In genomic region chr14:76812155-76812875, GRCm38 (mm10) we compare ENCODE assay signal across 18 mouse cellular contexts.
A peak's percentile ranks its signal among the peaks of the same experiment; 100 is the strongest.
DNase-seq lines count a peak whose midpoint lies in the region; ATAC-seq and TF ChIP-seq lines count a peak whose summit lies in the region.
"Had no signal": no experiment of that assay in that cellular context is flagged by ENCODE, and none has a peak within 500 bp of the region (broad histone marks: within the 10 kb centered on the region; RNA-seq: fewer than 3 reads in every experiment).

No protein-coding gene starts in this region.

- no peak for ATAC-seq in kidney, embryonic 16.5 days (ENCODE audit: low FRiP score, low TSS enrichment)
- no peak for ATAC-seq in embryonic facial prominence, embryonic 13.5 days (ENCODE audit: insufficient number of reproducible peaks, insufficient read depth, low FRiP score, low TSS enrichment, low read depth)
- ATAC-seq in limb, embryonic 14.5 days (ENCODE audit: low FRiP score, low read depth): no peak
- ATAC-seq: activated CD4-positive, CD25-positive, alpha-beta regulatory T cell, adult 4 months had no signal

- H3K27me3 ChIP-seq in heart, embryonic 10.5 days (ENCODE audit: insufficient read depth, poor library complexity, severe bottlenecking): no peaks in the 10 kb centered on the region
- H3K27me3 ChIP-seq in kidney, embryonic 16.5 days (ENCODE audit: insufficient read depth, low read length): no peaks in the 10 kb centered on the region
- H3K27me3 ChIP-seq in embryonic facial prominence, embryonic 13.5 days: no peaks in the 10 kb centered on the region
- H3K27me3 ChIP-seq in limb, embryonic 14.5 days (ENCODE audit: control insufficient read depth, insufficient read depth, low read length): no peaks in the 10 kb centered on the region
- H3K27me3 ChIP-seq: hindbrain, embryonic 13.5 days; neural tube, embryonic 15.5 days had no signal

- no peak for TF ChIP-seq CTCF in left cerebral cortex, adult 2 months (IDR thresholded peaks at IDR 0.05)

- no peak overlapping the region for H3K4me2 ChIP-seq in kidney, embryonic 16.5 days (replicated peaks; ENCODE audit: low read depth, low read length)
- no peak overlapping the region for H3K4me2 ChIP-seq in embryonic facial prominence, embryonic 13.5 days
- H3K4me2 ChIP-seq in limb, embryonic 14.5 days (replicated peaks; ENCODE audit: low read depth, low read length, severe bottlenecking): no peak overlapping the region
- H3K4me2 ChIP-seq: hindbrain, embryonic 13.5 days; neural tube, embryonic 15.5 days had no signal

- WGBS in heart, embryonic 10.5 days: 54% methylated on average over 14 of the region's 14 CpGs
- WGBS in kidney, embryonic 16.5 days: 60% methylated on average over 14 of the region's 14 CpGs
- 61% methylated on average over 14 of the region's 14 CpGs for WGBS in embryonic facial prominence, embryonic 13.5 days
- 54% methylated on average over 14 of the region's 14 CpGs for WGBS in limb, embryonic 14.5 days

- no peak overlapping the region for H3K9ac ChIP-seq in kidney, embryonic 16.5 days (replicated peaks; ENCODE audit: low read length)
- no peak overlapping the region for H3K9ac ChIP-seq in embryonic facial prominence, embryonic 13.5 days
- no peak overlapping the region for H3K9ac ChIP-seq in limb, embryonic 14.5 days (ENCODE audit: low read depth, low read length, severe bottlenecking)
- H3K9ac ChIP-seq: hindbrain, embryonic 13.5 days; liver, embryonic 14.5 days; neural tube, embryonic 15.5 days had no signal

- peak; percentile 71 for DNase-seq in heart, embryonic 10.5 days (ENCODE audit: low spot score)
- DNase-seq in heart, postnatal 4 days: no peak
- no peak for DNase-seq in kidney, adult 9 months
- DNase-seq in limb, embryonic 14.5 days (ENCODE audit: low spot score): no peak
- DNase-seq in retina, embryonic 14.5 days (ENCODE audit: low spot score): no peak
- DNase-seq in left cerebral cortex, adult 2 months (ENCODE audit: extremely low spot score in 1 of 2, low spot score in 2 of 2): no peak
- DNase-seq: adrenal gland, postnatal 25 days; cerebellum, adult 9-10 months; kidney, adult 2 months; lung, postnatal 36 days; thymus, postnatal 36 days had no signal

- H3K4me3 ChIP-seq in heart, embryonic 10.5 days: no peak overlapping the region
- no peak overlapping the region for H3K4me3 ChIP-seq in kidney, embryonic 16.5 days (ENCODE audit: low read length)
- H3K4me3 ChIP-seq in embryonic facial prominence, embryonic 13.5 days: no peak overlapping the region
- H3K4me3 ChIP-seq in limb, embryonic 14.5 days (replicated peaks; ENCODE audit: low read length): no peak overlapping the region
- no peak overlapping the region for H3K4me3 ChIP-seq in left cerebral cortex, adult 2 months
- H3K4me3 ChIP-seq: hindbrain, embryonic 13.5 days; midbrain, embryonic 10.5 days; neural tube, embryonic 15.5 days had no signal

- no peaks in the 10 kb centered on the region for H3K9me3 ChIP-seq in heart, embryonic 10.5 days
- H3K9me3 ChIP-seq in kidney, embryonic 16.5 days (ENCODE audit: low read length): no peaks in the 10 kb centered on the region
- no peaks in the 10 kb centered on the region for H3K9me3 ChIP-seq in embryonic facial prominence, embryonic 13.5 days
- no peaks in the 10 kb centered on the region for H3K9me3 ChIP-seq in limb, embryonic 14.5 days (ENCODE audit: control insufficient read depth, low read length)
- H3K9me3 ChIP-seq: midbrain, embryonic 10.5 days; neural tube, embryonic 15.5 days had no signal

- no peak for TF ChIP-seq POLR2A in limb, embryonic 14.5 days (IDR thresholded peaks at IDR 0.05; ENCODE audit: borderline replicate concordance, extremely low read depth, insufficient read depth, insufficient read length)

- intact Hi-C loops in left cerebral cortex, adult 2 months (cut with DNase I): no loop called here

- peaks cover 32% of the 10 kb centered on the region for H3K4me1 ChIP-seq in heart, embryonic 10.5 days
- H3K4me1 ChIP-seq in kidney, embryonic 16.5 days (ENCODE audit: insufficient read depth, low read length): peaks cover 25% of the 10 kb centered on the region
- peaks cover 38% of the 10 kb centered on the region for H3K4me1 ChIP-seq in embryonic facial prominence, embryonic 13.5 days
- peaks cover 28% of the 10 kb centered on the region for H3K4me1 ChIP-seq in limb, embryonic 14.5 days (ENCODE audit: control insufficient read depth, insufficient read depth, low read length)

- H3K27ac ChIP-seq in heart, embryonic 10.5 days: peak overlapping the region; percentile 77
- peak overlapping the region; percentile 12; the same call in 1 of the 2 replicates for H3K27ac ChIP-seq in kidney, embryonic 16.5 days (ENCODE audit: low read length)
- H3K27ac ChIP-seq in embryonic facial prominence, embryonic 13.5 days: peak overlapping the region; percentile 48
- H3K27ac ChIP-seq in limb, embryonic 14.5 days (replicated peaks; ENCODE audit: low read depth, low read length): peak overlapping the region; percentile 61
- H3K27ac ChIP-seq in left cerebral cortex, adult 2 months: no peak overlapping the region
- H3K27ac ChIP-seq: hindbrain, embryonic 13.5 days; liver, embryonic 14.5 days; midbrain, embryonic 10.5 days; neural tube, embryonic 15.5 days had no signal

- H3K36me3 ChIP-seq in heart, embryonic 10.5 days: no peaks in the 10 kb centered on the region
- H3K36me3 ChIP-seq in kidney, embryonic 16.5 days (ENCODE audit: insufficient read depth, low read length): no peaks in the 10 kb centered on the region
- H3K36me3 ChIP-seq in embryonic facial prominence, embryonic 13.5 days: no peaks in the 10 kb centered on the region
- H3K36me3 ChIP-seq in limb, embryonic 14.5 days (ENCODE audit: control insufficient read depth, insufficient read depth, low read length): no peaks in the 10 kb centered on the region
- H3K36me3 ChIP-seq: hindbrain, embryonic 13.5 days; midbrain, embryonic 10.5 days; neural tube, embryonic 15.5 days had no signal
